Mouse (Mus musculus) adrenal gland, adult 2 months (tissue): ENCODE results near the gene Leng9. TPM values are rescaled to one million over a fixed set of nuclear protein-coding genes. Genes with fewer than 3 reads are reported as not detected.

Source experiments
- DNase-seq: peaks from one replicate; pipeline ENCODE4 v3.0.0; 2021
- polyA plus RNA-seq: library from polyadenylated mRNA; depleted of rRNA; stranded (reverse); fragments of >200 nt; gene quantifications from 2 replicates; pipeline ENCODE4 v1.2.3, GENCODE M21; 2012
- total RNA-seq, 2 experiments: library from RNA; stranded (reverse); gene quantifications; 2 replicates each; pipeline ENCODE4 v1.2.3; 2021

Leng9 gene
- total and polyA plus RNA-seq, 3 experiments: 8.7 to 13.4 (median 9.6) TPM

- no peak for DNase-seq
These were observed 5.2 kb downstream of the Leng9 start for GRCm38 (mm10) chr7:4144766-4145551.

GRCm38 (mm10) chr7:4144046-4144445 is 6.1 kb downstream of the Leng9 start:
- DNase-seq: no peak

- DNase-seq: no peak
These were observed 6.7 kb downstream of the Leng9 start for GRCm38 (mm10) chr7:4143506-4143905.

- no peak for DNase-seq
These were observed 7.3 kb downstream of the Leng9 start for GRCm38 (mm10) chr7:4142796-4143445.

DNA sequence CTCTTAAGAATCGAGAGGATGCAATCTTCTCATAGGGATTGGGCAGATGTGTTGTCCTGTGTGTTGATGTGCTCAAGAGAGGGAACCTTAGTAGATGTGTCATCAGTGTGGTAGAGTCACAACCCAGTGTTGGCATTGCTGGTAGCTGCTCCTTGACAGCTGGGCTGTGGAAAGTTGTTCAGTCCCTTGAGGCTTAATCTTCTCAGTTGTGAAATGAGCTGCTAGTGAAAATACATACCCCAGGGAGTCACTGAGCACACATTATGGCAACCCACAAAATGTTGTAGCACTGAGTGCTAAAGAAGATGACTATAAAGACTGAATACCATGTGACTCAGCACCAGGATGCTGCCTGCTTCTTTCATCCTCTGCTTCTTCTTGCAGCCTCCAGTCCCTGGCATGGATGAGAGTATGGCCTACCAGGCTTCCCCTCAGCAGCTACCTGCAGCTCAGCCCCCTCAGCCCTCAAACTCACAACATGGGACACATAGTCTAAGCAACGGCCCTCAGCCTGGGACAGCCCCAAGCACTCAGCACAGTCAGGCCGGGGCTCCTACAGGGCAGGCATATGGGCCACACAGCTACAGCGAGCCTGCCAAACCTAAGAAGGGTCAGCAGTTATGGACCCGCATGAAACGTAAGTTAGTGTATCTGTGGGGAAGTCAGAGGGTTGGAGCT is 8.4 kb downstream of the Leng9 start:
- DNase-seq: no peak

DNA sequence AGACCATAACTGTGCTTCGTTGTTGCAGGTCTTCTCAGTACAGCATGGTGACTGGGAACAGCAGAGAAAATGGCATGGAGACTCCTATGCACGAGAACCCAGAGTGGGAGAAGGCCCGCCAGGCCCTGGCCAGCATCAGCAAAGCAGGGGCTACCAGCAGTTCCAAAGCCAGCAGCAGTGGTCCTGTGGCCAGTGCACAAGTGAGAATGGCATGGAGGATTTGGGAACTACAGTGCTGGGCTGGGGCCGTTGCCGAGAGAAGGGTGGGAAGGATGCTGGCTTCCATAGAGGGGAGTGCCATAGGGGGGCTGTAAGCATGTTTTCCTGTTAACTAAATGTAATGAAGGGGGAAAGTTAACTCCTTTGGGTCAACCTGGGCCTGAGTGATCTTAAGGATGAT is 10.8 kb downstream of the Leng9 start:
- DNase-seq: no peak

DNA sequence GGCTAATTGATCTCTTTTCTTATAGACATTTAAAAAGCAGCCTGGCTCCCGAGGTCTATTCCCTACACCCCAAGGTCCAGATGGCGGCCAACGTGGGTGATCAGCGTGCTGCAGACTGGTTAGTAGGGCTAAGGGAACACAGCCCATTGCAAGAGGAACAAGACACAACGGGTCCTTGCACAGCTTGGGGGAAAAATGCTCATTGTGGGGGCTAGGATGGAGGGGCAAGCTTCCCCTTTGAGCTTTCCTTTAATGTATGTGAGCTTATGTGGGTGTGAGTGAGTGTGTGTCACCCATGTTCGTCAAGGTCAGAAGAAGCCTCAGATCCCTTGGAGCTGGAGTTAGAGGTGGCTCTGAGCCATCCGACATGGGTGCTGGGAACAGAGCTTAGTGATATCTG is 11.5 kb downstream of the Leng9 start:
- no peak for DNase-seq

DNA sequence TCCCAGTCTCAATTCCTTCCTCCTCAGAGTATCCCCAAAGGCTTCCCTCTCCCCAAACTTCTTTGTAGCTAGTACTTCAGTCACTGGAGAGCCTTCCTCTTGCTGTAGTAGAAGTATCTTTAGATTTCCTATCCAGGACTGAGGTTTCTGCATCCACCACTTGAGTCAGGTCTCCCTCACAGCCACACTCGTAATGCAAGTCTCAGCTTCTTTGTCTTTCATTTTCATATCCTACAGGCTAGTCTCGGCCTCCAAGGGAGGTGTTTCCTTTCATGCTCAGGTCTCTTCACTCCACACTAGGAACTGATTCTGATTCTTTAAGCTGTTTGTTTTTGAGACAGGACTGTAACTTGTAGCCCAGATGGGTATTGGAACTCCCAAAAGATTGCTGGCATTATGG is 12.0 kb downstream of the Leng9 start:
- DNase-seq: no peak

DNA sequence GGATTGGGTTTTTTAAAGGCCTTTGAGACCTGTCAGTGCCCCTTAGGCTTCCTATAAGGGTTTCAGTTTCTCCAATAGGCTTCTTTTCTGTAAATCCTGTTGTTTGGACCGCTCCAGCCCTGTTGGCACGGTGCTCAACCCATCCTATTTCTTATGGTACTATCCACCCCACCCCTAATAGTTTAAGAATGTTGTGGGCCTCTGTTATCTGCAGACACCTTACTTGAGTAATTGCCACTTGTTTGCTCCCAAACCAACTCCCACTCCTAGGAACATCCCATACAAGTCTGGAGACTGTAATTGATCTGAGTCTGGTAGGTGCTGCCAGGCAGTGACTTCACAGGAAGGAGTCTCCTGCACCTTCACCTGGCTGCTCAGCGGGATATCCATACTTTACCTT is 12.4 kb downstream of the Leng9 start:
- no peak for DNase-seq

DNA sequence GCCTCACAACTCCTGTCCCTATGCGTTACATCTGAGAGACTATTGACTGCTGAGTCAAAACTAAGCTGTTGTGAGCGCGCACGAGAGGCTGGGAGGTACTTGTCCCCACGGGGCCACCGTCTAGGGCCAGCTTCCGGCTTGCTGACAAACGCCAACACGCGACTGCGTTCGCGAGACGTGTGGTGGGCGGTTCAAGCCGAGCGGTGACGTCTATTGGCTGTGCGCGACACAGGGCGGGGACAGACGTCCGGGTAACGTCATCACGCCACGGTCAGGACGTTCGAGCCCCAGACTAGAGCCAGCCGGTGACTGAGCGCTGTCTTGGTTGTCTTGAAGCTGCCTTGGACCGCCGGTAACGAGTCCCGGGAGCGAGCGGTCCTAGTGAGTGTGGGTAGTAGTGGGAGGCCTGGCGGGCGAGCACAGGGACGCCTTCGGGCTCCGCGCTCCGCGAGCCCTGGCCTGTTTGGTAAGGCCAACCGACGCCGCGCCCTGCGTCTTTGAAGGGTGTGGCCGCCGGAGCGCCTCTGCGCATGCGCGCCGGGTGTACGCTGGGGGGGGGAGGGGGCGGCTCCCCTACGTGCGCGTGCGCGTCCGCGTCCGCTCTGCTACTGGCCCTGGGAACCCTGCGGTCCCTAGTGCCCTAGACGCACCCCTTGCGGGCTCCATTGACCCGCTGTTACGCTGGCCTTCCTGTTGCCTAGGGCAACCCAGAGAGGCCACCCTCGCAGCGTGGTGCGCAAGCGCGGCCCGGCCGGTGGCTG is 13.2 kb downstream of the Leng9 start, which contains the start of gene Leng8:
TSS of gene Leng8 (plus strand) at position 269 of the 761 bp plus-strand sequence.
- peak; percentile 99 for DNase-seq

DNA sequence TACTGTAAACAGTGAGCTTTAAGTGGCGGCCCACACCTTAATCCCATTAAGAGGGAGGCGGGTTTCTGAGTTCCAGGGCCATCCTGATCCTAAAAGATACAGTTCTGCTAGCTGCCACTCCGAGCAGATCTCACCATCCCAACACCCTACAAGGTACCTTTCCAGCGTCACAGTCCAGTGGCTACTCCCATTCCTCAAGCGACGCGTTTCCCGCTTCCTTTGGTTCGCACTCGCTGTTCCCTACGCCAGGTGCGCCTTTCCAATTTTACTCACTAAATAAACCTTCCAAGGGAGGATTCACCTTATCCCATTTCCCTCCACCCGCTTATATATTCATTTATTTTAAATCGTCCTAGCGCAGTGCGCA is 13.8 kb downstream of the Leng9 start:
- DNase-seq: no peak

GRCm38 (mm10) chr7:4134911-4135310 is 15.3 kb downstream of the Leng9 start:
- no peak for DNase-seq

- DNase-seq: no peak
These were observed 17.2 kb downstream of the Leng9 start for GRCm38 (mm10) chr7:4132998-4133397.

DNA sequence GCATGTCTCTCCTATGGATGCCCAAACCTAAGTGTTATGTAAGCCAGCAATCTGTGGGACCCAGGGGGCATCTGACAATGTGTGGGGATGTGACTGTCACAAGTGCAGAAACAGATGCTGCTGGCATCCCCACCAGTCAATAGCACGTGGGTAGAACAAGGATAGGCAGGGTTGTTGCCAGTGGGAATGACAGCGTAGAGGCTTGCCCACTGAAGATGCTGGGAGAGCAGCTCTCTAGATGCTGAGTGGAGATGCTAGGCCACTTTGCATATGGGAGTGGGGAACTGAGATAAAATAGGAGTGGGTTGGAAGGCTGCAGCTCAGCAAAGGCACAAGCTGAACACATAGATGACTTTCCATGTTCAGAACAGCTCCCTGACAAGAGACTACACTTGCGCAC is 17.6 kb downstream of the Leng9 start:
- DNase-seq: no peak

GRCm38 (mm10) chr7:4131964-4132363 is 18.2 kb downstream of the Leng9 start:
- no peak for DNase-seq

- peak; percentile 66 for DNase-seq
These were observed 19.3 kb downstream of the Leng9 start for GRCm38 (mm10) chr7:4130686-4131452.

DNA sequence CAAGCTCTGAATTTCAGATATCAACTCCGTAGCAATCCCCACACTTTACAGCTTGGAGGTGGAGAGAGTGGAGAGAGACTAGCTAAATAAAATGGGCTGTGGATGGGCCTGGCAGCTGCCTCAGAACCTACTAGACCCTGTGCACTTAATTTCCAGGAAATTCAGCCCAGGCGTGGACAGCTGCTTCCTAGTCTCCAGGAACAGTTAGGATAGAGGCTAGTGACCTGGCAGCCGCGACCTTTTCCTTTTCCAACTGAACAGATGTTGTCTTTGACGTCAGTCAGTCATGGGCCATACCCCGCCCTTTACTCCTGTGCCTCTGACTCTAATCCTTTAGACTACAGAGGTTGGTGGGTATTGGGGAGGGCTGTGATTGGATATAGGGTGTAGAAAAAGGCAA is 21.3 kb downstream of the Leng9 start:
- DNase-seq: no peak

DNA sequence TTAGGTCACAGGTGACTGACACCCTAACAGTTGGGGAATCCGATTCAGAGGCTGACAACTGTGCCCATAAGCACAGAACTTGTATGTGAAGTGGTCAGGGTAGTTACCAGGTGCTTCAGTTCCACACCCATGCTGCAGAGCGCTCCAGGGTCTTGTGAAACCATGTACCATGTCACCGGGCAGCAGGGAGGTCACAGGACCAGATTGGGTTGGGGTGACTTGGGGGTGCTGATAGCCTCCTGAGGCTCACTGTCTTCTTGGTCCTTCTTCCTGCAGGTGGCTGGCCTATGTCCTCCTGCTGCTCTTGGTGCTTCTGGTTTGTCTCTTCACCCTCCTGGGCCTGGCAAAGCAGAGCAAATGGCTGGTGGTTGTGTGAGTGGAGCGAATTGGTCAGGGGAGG is 22.3 kb downstream of the Leng9 start:
- no peak for DNase-seq

DNA sequence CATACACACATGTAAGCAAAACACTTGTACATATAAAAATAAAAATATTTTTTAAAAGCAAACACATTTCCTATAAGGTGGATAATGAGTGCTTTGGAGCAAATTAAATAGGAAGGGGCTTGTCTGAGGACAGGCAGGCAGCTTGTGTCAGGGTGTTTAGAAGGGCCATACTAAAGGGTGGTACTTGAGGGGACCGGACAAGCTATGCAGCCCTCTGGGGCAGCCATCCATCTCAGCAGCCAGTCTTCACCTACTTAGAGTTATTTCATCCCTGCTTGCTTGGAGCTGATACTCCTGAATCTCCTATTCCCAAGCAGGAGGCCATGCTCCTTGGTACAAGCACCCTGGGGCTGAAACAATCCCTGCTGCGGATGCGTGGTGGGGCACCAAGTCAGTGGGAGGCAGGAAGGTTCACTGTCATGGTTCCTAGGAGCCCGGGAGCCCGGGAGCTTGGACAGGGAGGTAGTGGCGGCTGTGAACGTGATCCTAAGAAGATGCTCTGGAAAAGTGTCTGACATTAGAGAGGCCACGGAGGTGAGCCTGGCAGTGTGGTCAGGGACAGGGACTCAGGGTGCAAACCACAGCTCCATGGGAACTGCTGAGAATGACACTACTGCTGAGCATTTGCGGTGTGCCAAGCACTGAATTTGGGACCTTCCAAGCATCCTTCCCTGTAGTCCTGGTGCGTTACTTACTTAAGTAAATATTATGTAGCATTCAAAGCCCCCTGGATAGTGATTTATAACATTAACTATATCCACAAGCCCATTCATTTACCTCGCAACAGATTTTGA is 23.0 kb downstream of the Leng9 start:
- no peak for DNase-seq

DNA sequence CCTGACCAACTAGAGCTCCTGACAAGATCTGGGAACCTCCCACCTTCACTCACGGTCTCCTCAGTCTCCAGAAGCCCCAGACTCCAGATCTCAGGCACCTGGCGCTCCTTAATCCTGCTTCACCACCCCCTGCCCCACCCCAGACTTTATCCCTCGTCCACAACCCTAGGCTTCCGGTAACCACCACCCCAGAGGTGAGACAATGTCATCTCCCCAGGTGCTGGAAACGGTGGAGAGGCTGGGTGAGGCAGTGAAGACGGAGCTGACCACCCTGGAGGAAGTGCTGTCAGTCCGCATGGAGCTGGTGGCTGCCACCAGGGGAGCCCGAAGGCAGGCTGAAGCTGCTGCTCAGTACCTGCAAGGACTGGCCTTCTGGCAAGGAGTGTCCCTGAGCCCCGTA is 24.9 kb downstream of the Leng9 start:
- no peak for DNase-seq

DNA sequence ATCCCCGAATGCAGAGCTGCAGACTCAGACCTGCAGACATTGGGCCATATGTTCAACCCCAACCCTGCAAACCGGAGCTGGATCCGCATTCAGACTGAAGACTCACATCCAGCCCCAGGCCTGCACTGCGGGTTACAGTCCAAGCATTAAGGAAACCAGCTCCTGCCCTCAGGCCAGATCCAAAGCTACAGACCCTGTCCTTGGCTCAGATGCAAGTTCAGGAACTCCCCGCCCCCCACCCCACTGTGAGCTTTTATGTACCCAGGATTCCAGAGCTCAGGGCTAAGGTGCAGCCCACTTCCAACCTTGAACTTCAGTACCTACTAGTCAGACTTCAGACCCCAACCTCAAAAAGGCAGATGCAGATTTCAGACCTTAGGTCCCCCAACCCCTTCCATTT is 25.3 kb downstream of the Leng9 start:
- DNase-seq: no peak
